Mouse (Mus musculus) liver, embryonic 14.5 days (tissue): ENCODE data around the gene Med10. TPM values are rescaled to one million over a fixed set of nuclear protein-coding genes. Genes with fewer than 3 reads are reported as not detected.
A peak's percentile ranks its signal among the peaks of the same experiment; 100 is the strongest.

Experiments used
- ATAC-seq: fragments of 200-750 bp; cut with Nextera tagmentation; 2 replicates; pipeline ENCODE4 v1.8.0; 2017; ENCODE audit warnings: moderate number of reproducible peaks, mild to moderate bottlenecking, moderate library complexity; ENCODE audit not compliant: insufficient read depth
- DNase-seq, 3 experiments: peaks; one replicate each; pipeline ENCODE4 v3.0.0-alpha.2; 2012 to 2013; ENCODE audit warnings: low read depth in 3 of 3, low spot score in 3 of 3
- H3K27ac ChIP-seq: fragments of 300-500 bp; sonication (generic); 2 replicates; pipeline ENCODE4 v1.5.1; 2014; ENCODE audit warnings: moderate library complexity, mild to moderate bottlenecking, control low read depth, inconsistent platforms
- H3K27me3 ChIP-seq: fragments of 300-500 bp; sonication (generic); 2 replicates; pipeline ENCODE4 v1.6.1; 2014; ENCODE audit warnings: mild to moderate bottlenecking, low read length, moderate library complexity; ENCODE audit not compliant: control insufficient read depth, insufficient read depth
- H3K36me3 ChIP-seq: fragments of 300-500 bp; sonication (generic); replicated peaks from 2 replicates; pipeline ENCODE4 v1.6.1; 2014; ENCODE audit warnings: low read depth; ENCODE audit not compliant: control insufficient read depth, insufficient read depth
- H3K4me1 ChIP-seq, 2 experiments: fragments of 200-500 bp in 1 of 2; fragments of 300-500 bp in 1 of 2; sonication (generic) in 1 of 2; replicated peaks; 2 replicates each; pipeline ENCODE4 v1.6.1; 2012 to 2014; ENCODE audit warnings: antibody characterized with exemption in 1 of 2, inconsistent platforms in 1 of 2, low read length in 1 of 2; ENCODE audit not compliant: control insufficient read depth in 2 of 2, insufficient read depth in 2 of 2
- H3K4me2 ChIP-seq: fragments of 300-500 bp; sonication (generic); 2 replicates; pipeline ENCODE4 v1.6.1; 2014; ENCODE audit warnings: low read depth, mild to moderate bottlenecking, control low read depth, moderate library complexity
- H3K4me3 ChIP-seq, 2 experiments: fragments of 200-500 bp in 1 of 2; fragments of 300-500 bp in 1 of 2; sonication (generic) in 1 of 2; 2 replicates each; pipeline ENCODE4 v1.5.1; 2012 to 2014; ENCODE audit warnings: low read depth in 2 of 2, low read length in 2 of 2, mild to moderate bottlenecking in 2 of 2, control low read depth in 1 of 2, inconsistent platforms in 1 of 2, moderate library complexity in 1 of 2; ENCODE audit not compliant: insufficient read depth in 1 of 2
- H3K9ac ChIP-seq: fragments of 300-500 bp; sonication (generic); replicated peaks from 2 replicates; pipeline ENCODE4 v1.6.1; 2014; ENCODE audit warnings: mild to moderate bottlenecking, control low read depth, moderate library complexity
- H3K9me3 ChIP-seq: fragments of 300-500 bp; sonication (generic); 2 replicates; pipeline ENCODE4 v1.6.1; 2016; ENCODE audit warnings: low read length, mixed read lengths; ENCODE audit not compliant: control insufficient read depth
- CTCF ChIP-seq: IDR thresholded peaks from 2 replicates; pipeline ENCODE4 v1.5.1; 2016; ENCODE audit warnings: antibody characterized with exemption, low read depth, control low read depth
- EP300 ChIP-seq: IDR thresholded peaks from 2 replicates; pipeline ENCODE4 v1.6.1; 2016; ENCODE audit warnings: antibody characterized with exemption, low read depth
- WGBS: fragments of 180-500 bp; shearing (Covaris S2); extraction: QIAGEN DNeasy Blood & Tissue Kit; methylation state at CpG from one replicate; pipeline ENCODE4 v1.1.7; 2014; ENCODE audit not compliant: insufficient replicate concordance; 5-methylcytosine and 5-hydroxymethylcytosine counted together
- polyA plus RNA-seq, 2 experiments: library from polyadenylated mRNA; depleted of rRNA in 1 of 2; stranded (reverse) in 1 of 2; unstranded in 1 of 2; fragments of >200 nt; fragmentation: Nextera tagmentation in 1 of 2; extraction: Ambion mirVana in 1 of 2; gene quantifications; 2 replicates each; pipeline versions ENCODE4 v1.2.1 to v1.2.3; 2012 to 2014

Med10 gene
- polyA plus RNA-seq, 2 experiments: 20.1 to 44.7 TPM

DNA sequence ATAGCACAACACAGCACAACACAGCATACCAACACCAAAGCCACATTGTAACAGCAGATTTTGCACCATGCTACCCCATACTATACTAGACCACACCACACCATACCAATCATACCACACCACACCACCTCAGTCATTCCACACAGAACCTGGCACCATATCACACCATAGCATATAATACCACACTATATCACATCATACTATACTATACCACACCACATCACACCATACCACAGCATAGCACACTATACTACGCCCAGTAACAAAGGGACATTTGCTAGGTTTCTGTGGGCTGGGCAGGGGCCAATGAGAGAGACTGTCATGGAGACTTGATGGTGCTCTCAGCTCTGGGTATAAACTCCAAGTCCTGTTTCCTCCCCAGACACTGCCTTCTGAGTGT lies 10.4 kb upstream of the Med10 start:
- H3K4me1 ChIP-seq: no peaks in the 10 kb centered on the region
- no peak for ATAC-seq
- WGBS: 56% methylated on average over 1 of the region's 1 CpGs
- H3K9ac ChIP-seq: no peak overlapping the region
- no peak overlapping the region for H3K4me2 ChIP-seq
- no peaks in the 10 kb centered on the region for H3K9me3 ChIP-seq
- TF ChIP-seq CTCF (no peak), EP300 (no peak)
- no peak overlapping the region for H3K27ac ChIP-seq
- no peaks in the 10 kb centered on the region for H3K27me3 ChIP-seq
- DNase-seq: no peak
- no peaks in the 10 kb centered on the region for H3K36me3 ChIP-seq
- no peak overlapping the region for H3K4me3 ChIP-seq

DNA sequence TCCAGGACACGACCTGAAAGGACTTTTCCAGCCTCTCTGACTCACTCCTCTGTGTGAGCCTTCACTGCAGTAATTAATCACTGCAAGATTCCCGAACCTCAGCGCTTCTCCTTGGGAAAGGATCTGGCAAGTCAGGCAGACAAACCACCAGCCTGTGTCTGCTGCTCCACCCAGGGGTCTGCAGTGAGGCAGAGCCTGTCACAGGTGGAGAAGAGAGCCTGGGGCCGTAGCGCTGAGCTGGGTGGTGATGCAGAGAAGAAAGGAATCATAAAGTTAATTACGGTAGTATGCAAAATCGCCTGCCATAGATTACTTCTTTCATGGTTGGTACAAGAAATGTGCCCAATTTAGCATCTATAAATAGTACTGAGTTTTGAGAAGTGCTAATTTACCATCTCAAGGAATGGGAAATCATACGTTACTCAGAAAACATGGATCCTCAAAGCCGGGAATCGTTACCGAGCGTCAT lies 9.6 kb upstream of the Med10 start:
- H3K36me3 ChIP-seq: no peaks in the 10 kb centered on the region
- H3K4me3 ChIP-seq: no peak overlapping the region
- DNase-seq (no peak), ATAC-seq (no peak)
- H3K27me3 ChIP-seq: no peaks in the 10 kb centered on the region
- H3K4me1 ChIP-seq: no peaks in the 10 kb centered on the region
- H3K9me3 ChIP-seq: no peaks in the 10 kb centered on the region
- no peak overlapping the region for H3K27ac ChIP-seq
- TF ChIP-seq CTCF (no peak), EP300 (no peak)
- 56% methylated on average over 12 of the region's 12 CpGs for WGBS
- no peak overlapping the region for H3K4me2 ChIP-seq
- H3K9ac ChIP-seq: no peak overlapping the region

DNA sequence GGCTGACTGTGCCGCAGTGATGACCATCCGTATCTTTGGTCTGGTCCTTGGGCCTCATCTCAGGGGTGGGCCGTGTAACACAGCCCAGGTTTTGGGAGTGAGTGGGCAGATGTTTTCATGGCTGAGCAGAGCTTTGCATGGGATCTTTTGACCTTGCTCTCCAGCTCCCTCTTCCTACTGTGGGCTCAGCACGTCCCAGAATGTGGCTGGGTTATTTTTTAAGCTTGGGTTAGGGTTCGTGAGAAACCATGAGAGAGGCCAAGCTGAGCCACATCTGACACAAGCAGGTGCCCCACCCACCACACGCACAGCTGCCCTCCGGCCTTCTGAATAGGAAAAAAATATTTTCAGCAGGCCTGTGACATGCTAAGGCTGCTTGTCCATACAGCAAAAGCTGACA lies 7.4 kb upstream of the Med10 start:
- Histone ChIP-seq H3K4me3 (no peak overlapping the region), H3K4me2 (no peak overlapping the region), H3K4me1 (no peaks in the 10 kb centered on the region), H3K9me3 (no peaks in the 10 kb centered on the region), H3K27ac (no peak overlapping the region), H3K36me3 (no peaks in the 10 kb centered on the region), H3K27me3 (no peaks in the 10 kb centered on the region), H3K9ac (no peak overlapping the region)
- WGBS: 39% methylated on average over 7 of the region's 7 CpGs
- TF ChIP-seq CTCF (no peak), EP300 (no peak)
- ATAC-seq: no peak
- DNase-seq: no peak

DNA sequence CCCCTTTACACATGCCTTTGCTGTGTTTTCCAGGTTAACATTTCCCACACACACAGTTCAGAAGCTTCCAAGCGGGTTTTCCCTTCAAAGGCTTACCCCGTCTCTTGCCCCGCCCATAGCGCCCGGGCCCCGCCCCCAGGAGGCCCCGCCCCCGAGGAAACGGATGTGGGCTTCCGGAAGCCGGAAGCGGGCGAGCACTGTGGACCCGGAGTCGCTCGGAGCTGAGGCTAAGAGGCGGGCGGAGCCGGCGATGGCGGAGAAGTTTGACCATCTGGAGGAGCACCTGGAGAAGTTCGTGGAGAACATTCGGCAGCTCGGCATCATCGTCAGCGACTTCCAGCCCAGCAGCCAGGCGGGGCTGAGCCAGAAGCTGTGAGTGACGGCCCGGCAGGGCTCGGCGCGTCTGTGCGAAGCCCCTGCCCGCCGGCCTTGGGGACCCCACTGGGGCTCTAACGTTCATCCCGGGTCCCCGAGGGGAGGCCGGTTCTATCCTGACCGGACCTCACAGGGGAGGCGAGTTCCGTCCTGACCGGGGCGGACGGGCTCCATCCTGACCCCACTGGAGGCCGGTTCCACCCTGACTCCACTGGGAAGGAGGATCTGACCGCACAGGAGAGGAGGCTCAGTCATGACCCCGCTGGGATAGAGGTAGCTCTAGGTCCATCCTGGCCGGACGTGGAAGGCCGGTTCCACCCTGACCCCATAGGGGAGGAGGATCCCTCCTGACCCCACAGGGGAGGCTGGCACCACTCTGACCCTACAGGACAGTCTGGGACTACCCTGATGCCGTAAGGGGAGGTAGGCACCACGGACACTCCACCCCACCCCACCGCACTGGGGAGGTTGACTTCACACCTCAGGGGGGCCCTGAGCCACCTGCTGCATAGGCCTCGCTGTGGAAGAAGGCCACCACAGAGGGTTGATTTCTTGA lies 7.8 kb downstream of the Med10 start:
- peak overlapping the region; percentile 75 for H3K4me2 ChIP-seq
- H3K4me3 ChIP-seq: peak overlapping the region; percentile 85 to 91
- under 1% methylated on average over 55 of the region's 55 CpGs for WGBS
- H3K36me3 ChIP-seq: peaks cover 9% of the 10 kb centered on the region
- H3K9ac ChIP-seq: peak overlapping the region; percentile 75
- H3K9me3 ChIP-seq: no peaks in the 10 kb centered on the region
- ATAC-seq: peak; percentile 90
- no peaks in the 10 kb centered on the region for H3K27me3 ChIP-seq
- DNase-seq: peak; percentile 56 to 71 (median 64)
- peaks cover 0 to 11% of the 10 kb centered on the region in 2 experiments; a peak in 2 of 4 replicates for H3K4me1 ChIP-seq
- no peak for TF ChIP-seq CTCF
- TF ChIP-seq EP300: no peak
- no peak overlapping the region for H3K27ac ChIP-seq

DNA sequence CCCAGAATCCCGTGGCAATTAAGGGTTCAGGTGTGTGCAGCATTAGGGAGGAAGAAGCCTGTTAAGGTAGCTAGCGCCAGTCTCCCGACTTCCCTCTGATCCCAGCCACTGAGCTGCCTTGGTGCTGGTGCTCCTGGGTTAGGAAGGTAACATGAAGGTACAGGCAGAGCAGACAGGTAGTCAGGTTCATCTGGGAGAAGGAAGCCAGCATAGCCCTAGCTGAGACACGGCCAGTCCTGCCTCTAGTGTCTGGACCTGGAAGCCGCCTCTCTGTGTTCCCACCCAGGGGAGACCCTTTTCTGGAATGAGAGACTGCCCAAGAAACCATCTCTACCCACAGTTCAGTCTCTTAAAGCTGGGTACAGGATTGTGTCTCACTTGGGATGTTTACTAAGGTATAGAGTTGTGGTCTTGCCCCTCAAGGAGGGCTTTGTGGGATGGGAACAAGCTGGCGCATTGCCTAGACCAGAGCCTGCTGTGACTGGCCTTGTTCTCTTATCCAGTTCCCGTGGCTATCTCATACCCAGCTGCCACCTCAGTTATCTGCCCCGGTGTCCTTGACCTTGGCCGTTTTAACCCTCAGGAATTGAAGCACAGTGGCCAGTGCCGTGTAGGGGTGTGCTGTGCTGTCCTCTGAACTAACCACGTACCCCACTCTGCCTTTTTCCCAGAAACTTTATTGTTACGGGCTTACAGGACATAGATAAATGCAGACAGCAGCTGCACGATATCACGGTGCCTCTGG lies 8.9 kb downstream of the Med10 start:
- peak overlapping the region; percentile 85 to 91; a peak in 3 of 4 replicates for H3K4me3 ChIP-seq
- no peak for DNase-seq
- WGBS: 68% methylated on average over 14 of the region's 14 CpGs

More for the DNA sequence above, 8.9 kb downstream of the Med10 start:
- Histone ChIP-seq H3K4me1 (peaks cover 0 to 11% of the 10 kb centered on the region in 2 experiments; a peak in 2 of 4 replicates), H3K9ac (no peak overlapping the region; the same call in 1 of the 2 replicates), H3K27ac (no peak overlapping the region), H3K9me3 (no peaks in the 10 kb centered on the region), H3K4me2 (peak overlapping the region; percentile 75), H3K36me3 (peaks cover 15% of the 10 kb centered on the region), H3K27me3 (no peaks in the 10 kb centered on the region)
- TF ChIP-seq EP300 (no peak), CTCF (no peak)
- ATAC-seq: no peak
